ENCODE assay signal across 8 mouse cellular contexts in the genomic region with DNA sequence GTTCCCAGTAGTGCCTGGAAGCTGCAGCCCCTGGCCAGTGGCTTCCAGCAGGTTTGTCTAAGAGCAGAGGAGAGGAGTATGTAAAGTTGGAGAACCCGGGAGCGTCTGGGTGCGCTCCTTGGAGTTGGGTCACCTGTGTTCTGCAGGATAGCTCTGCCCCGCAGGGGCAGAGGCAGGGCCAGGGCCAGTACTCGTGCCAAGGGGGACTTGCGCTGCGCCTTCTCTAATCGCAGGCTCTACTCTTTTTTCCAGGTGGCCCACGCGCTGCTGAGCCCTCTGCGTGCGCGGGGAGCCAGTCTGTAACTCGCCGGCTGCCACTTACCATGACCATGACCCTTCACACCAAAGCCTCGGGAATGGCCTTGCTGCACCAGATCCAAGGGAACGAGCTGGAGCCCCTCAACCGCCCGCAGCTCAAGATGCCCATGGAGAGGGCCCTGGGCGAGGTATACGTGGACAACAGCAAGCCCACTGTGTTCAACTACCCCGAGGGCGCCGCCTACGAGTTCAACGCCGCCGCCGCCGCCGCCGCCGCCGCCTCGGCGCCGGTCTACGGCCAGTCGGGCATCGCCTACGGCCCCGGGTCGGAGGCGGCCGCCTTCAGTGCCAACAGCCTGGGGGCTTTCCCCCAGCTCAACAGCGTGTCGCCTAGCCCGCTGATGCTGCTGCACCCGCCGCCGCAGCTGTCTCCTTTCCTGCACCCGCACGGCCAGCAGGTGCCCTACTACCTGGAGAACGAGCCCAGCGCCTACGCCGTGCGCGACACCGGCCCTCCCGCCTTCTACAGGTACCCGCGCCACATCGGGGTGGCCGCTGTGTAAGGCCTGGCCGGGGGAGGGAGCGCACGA.
DNase-seq lines count a peak whose midpoint lies in the region; ATAC-seq and TF ChIP-seq lines count a peak whose summit lies in the region.

No protein-coding gene starts in this region.

- intact Hi-C loops in heart, adult 2 months (cut with DNase I): no loop called here
- intact Hi-C loops in heart, postnatal 25 days (cut with DNase I): no loop called here

- no peaks in the 10 kb centered on the region for H3K4me1 ChIP-seq in heart, adult 2 months (ENCODE audit: control insufficient read depth, insufficient read depth, low read length)
- peaks cover 10% of the 10 kb centered on the region for H3K4me1 ChIP-seq in embryonic facial prominence, embryonic 12.5 days
- H3K4me1 ChIP-seq in intestine, embryonic 14.5 days (replicated peaks; ENCODE audit: control insufficient read depth, insufficient read depth, low read length): peaks cover 6% of the 10 kb centered on the region; the same call in 1 of the 2 replicates
- no peaks in the 10 kb centered on the region for H3K4me1 ChIP-seq in liver, embryonic 16.5 days (ENCODE audit: control insufficient read depth, low read depth, low read length)

- peak overlapping the region; percentile 92 for H3K4me2 ChIP-seq in embryonic facial prominence, embryonic 12.5 days (replicated peaks)
- H3K4me2 ChIP-seq in intestine, embryonic 14.5 days (ENCODE audit: low read length): peak overlapping the region; percentile 87
- peak overlapping the region; percentile 49 for H3K4me2 ChIP-seq in liver, embryonic 16.5 days (ENCODE audit: low read depth, low read length)

- no peak for TF ChIP-seq POLR2A in heart, adult 2 months (IDR thresholded peaks at IDR 0.05; ENCODE audit: insufficient read depth, low read depth, low read length)

- H3K36me3 ChIP-seq in heart, adult 2 months (ENCODE audit: control insufficient read depth, insufficient read depth, low read length): no peaks in the 10 kb centered on the region
- H3K36me3 ChIP-seq in embryonic facial prominence, embryonic 12.5 days: no peaks in the 10 kb centered on the region
- H3K36me3 ChIP-seq in intestine, embryonic 14.5 days (ENCODE audit: control insufficient read depth, insufficient read depth, low read length): no peaks in the 10 kb centered on the region
- no peaks in the 10 kb centered on the region for H3K36me3 ChIP-seq in liver, embryonic 16.5 days (ENCODE audit: control insufficient read depth, insufficient read depth)

- peak overlapping the region; percentile 33 for H3K4me3 ChIP-seq in heart, adult 2 months
- H3K4me3 ChIP-seq in embryonic facial prominence, embryonic 12.5 days: peak overlapping the region; percentile 47
- H3K4me3 ChIP-seq in intestine, embryonic 14.5 days (ENCODE audit: low read depth, low read length): peak overlapping the region; percentile 43
- H3K4me3 ChIP-seq in liver, embryonic 16.5 days (ENCODE audit: low read depth, low read length): peak overlapping the region; percentile 48

- no peaks in the 10 kb centered on the region for H3K9me3 ChIP-seq in embryonic facial prominence, embryonic 12.5 days
- no peaks in the 10 kb centered on the region for H3K9me3 ChIP-seq in intestine, embryonic 14.5 days (ENCODE audit: control insufficient read depth, low read length)
- no peaks in the 10 kb centered on the region for H3K9me3 ChIP-seq in liver, embryonic 16.5 days (replicated peaks; ENCODE audit: control insufficient read depth, low read length)

- no peaks in the 10 kb centered on the region for H3K79me2 ChIP-seq in heart, adult 2 months (replicated peaks; ENCODE audit: control insufficient read depth, insufficient read depth, low read length)

- no peak for TF ChIP-seq CTCF in heart, adult 2 months (IDR thresholded peaks at IDR 0.05)

- H3K9ac ChIP-seq in heart, adult 2 months (ENCODE audit: low read depth, low read length): 0 out of 2 replicates have a peak overlapping the region, but pooled peaks have one; percentile 4
- H3K9ac ChIP-seq in embryonic facial prominence, embryonic 12.5 days: peak overlapping the region; percentile 16; the same call in 1 of the 2 replicates
- H3K9ac ChIP-seq in intestine, embryonic 14.5 days (ENCODE audit: low read length): 0 out of 2 replicates have a peak overlapping the region, but pooled peaks have one; percentile 10
- H3K9ac ChIP-seq in liver, embryonic 16.5 days (ENCODE audit: low read depth, low read length): no peak overlapping the region

- TF ChIP-seq EP300 in heart, adult 2 months (IDR thresholded peaks at IDR 0.05; ENCODE audit: insufficient read depth, low read depth, low read length): no peak

- no peak overlapping the region for H3K27ac ChIP-seq in heart, adult 2 months
- no peak overlapping the region for H3K27ac ChIP-seq in embryonic facial prominence, embryonic 12.5 days
- H3K27ac ChIP-seq in intestine, embryonic 14.5 days (ENCODE audit: low read depth): no peak overlapping the region
- H3K27ac ChIP-seq in liver, embryonic 16.5 days (ENCODE audit: low read length): no peak overlapping the region

- ATAC-seq in embryonic facial prominence, embryonic 12.5 days (ENCODE audit: insufficient number of reproducible peaks, insufficient read depth, low FRiP score, low TSS enrichment): 0 out of 2 replicates have a peak, but pooled peaks have one; percentile 64
- ATAC-seq in intestine, embryonic 14.5 days (replicated peaks; ENCODE audit: low FRiP score, low TSS enrichment, low read depth): peak; percentile 81
- ATAC-seq in liver, embryonic 16.5 days (ENCODE audit: low read depth): no peak
- ATAC-seq in erythroblast, adult 5-6 weeks (replicated peaks; ENCODE audit: low FRiP score, poor library complexity, severe bottlenecking): no peak

- peaks cover 8% of the 10 kb centered on the region for H3K27me3 ChIP-seq in heart, adult 2 months (ENCODE audit: control insufficient read depth, insufficient read depth, low read length)
- peaks cover 54% of the 10 kb centered on the region for H3K27me3 ChIP-seq in embryonic facial prominence, embryonic 12.5 days
- H3K27me3 ChIP-seq in intestine, embryonic 14.5 days (replicated peaks; ENCODE audit: control insufficient read depth, insufficient read depth, low read length): peaks cover 52% of the 10 kb centered on the region
- H3K27me3 ChIP-seq in liver, embryonic 16.5 days (ENCODE audit: control insufficient read depth, insufficient read depth, low read depth, low read length): peaks cover 27% of the 10 kb centered on the region

- peak in 1 of 2 experiments; percentile 28 for DNase-seq in heart, adult 2 months
- no peak for DNase-seq in heart, postnatal 25 days (ENCODE audit: low spot score)
- DNase-seq in Muller cell, postnatal 12 days (ENCODE audit: inconsistent ontology term): peak; percentile 37
- DNase-seq in intestine, embryonic 14.5 days (ENCODE audit: low spot score): peak; percentile 73
- peak; percentile 57 for DNase-seq in retina, postnatal 1 day

- 3% methylated on average over 68 of the region's 68 CpGs for WGBS in heart, adult 2 months
- 1% methylated on average over 44 of the region's 68 CpGs for WGBS in embryonic facial prominence, embryonic 12.5 days
- 1% methylated on average over 68 of the region's 68 CpGs for WGBS in intestine, embryonic 14.5 days
- 1% methylated on average over 68 of the region's 68 CpGs for WGBS in liver, embryonic 16.5 days (ENCODE audit: insufficient replicate concordance)

Comparison
In these comparisons a context has a peak if more than half of its experiments do, and no peak if none do; other contexts are left out.
1. ATAC-seq: peak in embryonic facial prominence, embryonic 12.5 days (single experiment) and intestine, embryonic 14.5 days (single experiment); none in liver, embryonic 16.5 days (single experiment) and erythroblast, adult 5-6 weeks (single experiment).
2. Peak in every context shown above with its lines, with median percentiles within 50 percentile points of each other: H3K4me3 ChIP-seq and H3K4me2 ChIP-seq.